ENCODE assay signal across 9 mouse cellular contexts in the genomic region with DNA sequence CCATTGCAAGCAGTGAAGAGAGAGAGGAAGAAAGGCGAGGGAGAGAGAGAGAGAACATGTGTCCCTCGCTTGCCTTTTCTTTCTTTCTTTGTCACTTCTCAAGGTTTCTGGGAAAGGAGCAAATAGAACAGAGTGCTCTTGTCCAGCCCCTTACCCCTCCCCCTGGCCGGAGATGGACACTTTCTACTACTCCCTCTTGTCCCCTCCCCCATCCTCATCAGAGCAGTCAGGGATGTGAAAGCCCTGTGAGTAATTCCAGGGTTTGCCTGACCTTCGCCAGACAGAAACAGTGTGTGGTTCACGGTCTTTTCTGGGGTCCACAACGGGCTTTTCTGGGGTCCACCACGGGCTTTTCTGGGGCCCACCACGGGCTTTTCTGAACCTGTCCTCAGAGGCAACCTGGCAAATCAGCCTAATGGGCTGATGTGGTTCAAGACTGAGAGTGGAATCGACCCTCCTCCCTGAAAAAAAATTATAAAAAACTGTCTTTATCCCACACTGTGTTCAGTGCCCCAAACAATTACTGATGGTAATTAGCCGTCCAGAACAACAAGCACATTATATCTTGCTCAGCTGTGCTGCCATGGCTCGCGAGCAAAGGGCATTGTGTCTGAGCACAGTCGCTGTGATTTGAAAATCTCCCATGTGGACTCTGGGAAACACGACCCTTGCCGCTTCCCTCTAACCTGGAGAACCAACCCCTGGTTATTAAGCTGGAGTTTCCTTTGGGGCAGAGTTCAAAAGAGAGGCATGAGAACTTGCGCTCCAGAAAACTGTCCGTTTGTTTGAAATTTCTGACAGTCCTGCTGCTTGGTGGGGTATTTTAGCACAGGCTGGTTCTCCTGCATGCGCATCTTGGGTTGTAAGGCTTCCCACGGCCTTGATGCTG.
DNase-seq lines count a peak whose midpoint lies in the region; ATAC-seq and TF ChIP-seq lines count a peak whose summit lies in the region.
"Had no signal": no experiment of that assay in that cellular context is flagged by ENCODE, and none has a peak within 500 bp of the region (broad histone marks: within the 10 kb centered on the region; RNA-seq: fewer than 3 reads in every experiment).

No protein-coding gene starts in this region.

- no peak for TF ChIP-seq EP300 in stomach, postnatal 0 days (optimal IDR thresholded peaks at IDR 0.05)

- H3K4me2 ChIP-seq in stomach, embryonic 14.5 days (replicated peaks; ENCODE audit: low read depth, low read length), result peak overlapping the region; percentile 8; the same call in 1 of the 2 replicates
- no peak overlapping the region for H3K4me2 ChIP-seq in stomach, postnatal 0 days (replicated peaks; ENCODE audit: low read depth)
- peak overlapping the region; percentile 38 for H3K4me2 ChIP-seq in forebrain, embryonic 14.5 days (ENCODE audit: low read length)
- H3K4me2 ChIP-seq in hindbrain, embryonic 14.5 days (replicated peaks), result peak overlapping the region; percentile 21
- no peak overlapping the region for H3K4me2 ChIP-seq in midbrain, postnatal 0 days (ENCODE audit: low read depth, low read length, poor library complexity, severe bottlenecking)

- intact Hi-C loops in left cerebral cortex, adult 2 months (cut with DNase I), result no loop called here

- H3K9ac ChIP-seq in stomach, embryonic 14.5 days (replicated peaks; ENCODE audit: low read depth, low read length), result no peak overlapping the region
- H3K9ac ChIP-seq in stomach, postnatal 0 days (ENCODE audit: low read length), result no peak overlapping the region
- 0 out of 2 replicates have a peak overlapping the region, but pooled peaks have one; percentile 29 for H3K9ac ChIP-seq in forebrain, embryonic 14.5 days (ENCODE audit: low read length)
- no peak overlapping the region for H3K9ac ChIP-seq in hindbrain, embryonic 14.5 days
- no peak overlapping the region for H3K9ac ChIP-seq in midbrain, postnatal 0 days (replicated peaks; ENCODE audit: low read length, poor library complexity, severe bottlenecking)

- H3K4me1 ChIP-seq in stomach, embryonic 14.5 days (ENCODE audit: control insufficient read depth, insufficient read depth, low read length), result 0 out of 2 replicates have a peak, but pooled peaks cover 4% of the 10 kb centered on the region
- H3K4me1 ChIP-seq in stomach, postnatal 0 days (replicated peaks; ENCODE audit: control insufficient read depth, insufficient read depth), result no peaks in the 10 kb centered on the region; the same call in 1 of the 2 replicates
- peaks cover 16% of the 10 kb centered on the region for H3K4me1 ChIP-seq in forebrain, embryonic 14.5 days (ENCODE audit: control insufficient read depth, insufficient read depth, low read length)
- peaks cover 14% of the 10 kb centered on the region for H3K4me1 ChIP-seq in hindbrain, embryonic 14.5 days (replicated peaks; ENCODE audit: control insufficient read depth, insufficient read depth, low read length)
- 0 out of 2 replicates have a peak, but pooled peaks cover 8% of the 10 kb centered on the region for H3K4me1 ChIP-seq in midbrain, postnatal 0 days (ENCODE audit: insufficient read depth, low read length)

- H3K4me3 ChIP-seq in stomach, embryonic 14.5 days (ENCODE audit: low read depth, low read length), result no peak overlapping the region
- no peak overlapping the region for H3K4me3 ChIP-seq in stomach, postnatal 0 days (ENCODE audit: low read depth, low read length)
- H3K4me3 ChIP-seq in forebrain, embryonic 14.5 days (ENCODE audit: low read depth, low read length), result no peak overlapping the region
- no peak overlapping the region for H3K4me3 ChIP-seq in hindbrain, embryonic 14.5 days (replicated peaks; ENCODE audit: low read length)
- H3K4me3 ChIP-seq in left cerebral cortex, adult 2 months, result no peak overlapping the region
- no peak overlapping the region for H3K4me3 ChIP-seq in midbrain, postnatal 0 days (ENCODE audit: low read depth, low read length)

- DNase-seq in stomach, postnatal 0 days (ENCODE audit: low spot score), result no peak
- peak; percentile 79 for DNase-seq in forebrain, embryonic 14.5 days (ENCODE audit: low spot score)
- DNase-seq in hindbrain, embryonic 14.5 days (ENCODE audit: low spot score), result no peak
- DNase-seq in left cerebral cortex, adult 2 months (ENCODE audit: extremely low spot score in 1 of 2, low spot score in 2 of 2), result peak in 1 of 2 experiments; percentile 32
- peak; percentile 70 for DNase-seq in midbrain, postnatal 0 days (ENCODE audit: low spot score)
- no peak for DNase-seq in spleen, postnatal 4 days (ENCODE audit: low spot score in 2 of 2)

- TF ChIP-seq CTCF in stomach, postnatal 0 days (IDR thresholded peaks at IDR 0.05; ENCODE audit: low read depth), result no peak
- TF ChIP-seq CTCF in left cerebral cortex, adult 2 months (IDR thresholded peaks at IDR 0.05), result no peak
- TF ChIP-seq CTCF in midbrain, postnatal 0 days (IDR thresholded peaks at IDR 0.05), result no peak

- 27% methylated on average over 19 of the region's 19 CpGs for WGBS in stomach, embryonic 14.5 days
- 39% methylated on average over 19 of the region's 19 CpGs for WGBS in stomach, postnatal 0 days
- 3% methylated on average over 19 of the region's 19 CpGs for WGBS in forebrain, embryonic 14.5 days
- 9% methylated on average over 19 of the region's 19 CpGs for WGBS in hindbrain, embryonic 14.5 days
- WGBS in midbrain, postnatal 0 days, result 16% methylated on average over 19 of the region's 19 CpGs

- H3K27me3 ChIP-seq in stomach, embryonic 14.5 days (ENCODE audit: control insufficient read depth, insufficient read depth, low read length), result no peaks in the 10 kb centered on the region
- no peaks in the 10 kb centered on the region for H3K27me3 ChIP-seq in stomach, postnatal 0 days (ENCODE audit: control insufficient read depth, insufficient read depth, low read length)
- H3K27me3 ChIP-seq in forebrain, embryonic 14.5 days (replicated peaks; ENCODE audit: control insufficient read depth, insufficient read depth, low read length), result no peaks in the 10 kb centered on the region
- H3K27me3 ChIP-seq in hindbrain, embryonic 14.5 days (ENCODE audit: control insufficient read depth, insufficient read depth, low read length), result no peaks in the 10 kb centered on the region
- no peaks in the 10 kb centered on the region for H3K27me3 ChIP-seq in midbrain, postnatal 0 days (ENCODE audit: insufficient read depth, low read length)
- H3K27me3 ChIP-seq: Patski had no signal

- peak overlapping the region; percentile 48; the same call in 1 of the 2 replicates for H3K27ac ChIP-seq in stomach, embryonic 14.5 days (ENCODE audit: low read length)
- no peak overlapping the region for H3K27ac ChIP-seq in stomach, postnatal 0 days (replicated peaks)
- H3K27ac ChIP-seq in forebrain, embryonic 14.5 days (ENCODE audit: low read depth, low read length), result peak overlapping the region; percentile 56
- H3K27ac ChIP-seq in hindbrain, embryonic 14.5 days, result peak overlapping the region; percentile 72
- peak overlapping the region; percentile 83 for H3K27ac ChIP-seq in left cerebral cortex, adult 2 months
- H3K27ac ChIP-seq in midbrain, postnatal 0 days (ENCODE audit: low read depth, low read length), result peak overlapping the region; percentile 19; the same call in 1 of the 2 replicates

- no peaks in the 10 kb centered on the region for H3K9me3 ChIP-seq in stomach, embryonic 14.5 days (ENCODE audit: control insufficient read depth, low read depth, low read length)
- H3K9me3 ChIP-seq in stomach, postnatal 0 days (ENCODE audit: control insufficient read depth, low read length), result no peaks in the 10 kb centered on the region
- H3K9me3 ChIP-seq in forebrain, embryonic 14.5 days (replicated peaks; ENCODE audit: control insufficient read depth, low read length), result no peaks in the 10 kb centered on the region
- H3K9me3 ChIP-seq in hindbrain, embryonic 14.5 days (ENCODE audit: control insufficient read depth, low read length), result no peaks in the 10 kb centered on the region
- H3K9me3 ChIP-seq in midbrain, postnatal 0 days (ENCODE audit: low read length), result no peaks in the 10 kb centered on the region

- ATAC-seq in stomach, embryonic 14.5 days (ENCODE audit: insufficient number of reproducible peaks, insufficient read depth, low FRiP score, low read depth), result peak; percentile 53; the same call in 1 of the 2 replicates
- ATAC-seq in stomach, postnatal 0 days (ENCODE audit: low FRiP score, low TSS enrichment), result no peak
- ATAC-seq in forebrain, embryonic 14.5 days, result peak; percentile 88
- peak; percentile 83 for ATAC-seq in hindbrain, embryonic 14.5 days (ENCODE audit: low FRiP score)
- ATAC-seq in midbrain, postnatal 0 days (ENCODE audit: low FRiP score), result peak; percentile 76
- ATAC-seq in erythroid progenitor cell, adult 5-6 weeks (replicated peaks; ENCODE audit: low FRiP score, poor library complexity, severe bottlenecking), result no peak
- ATAC-seq: Patski had no signal

- H3K36me3 ChIP-seq in stomach, embryonic 14.5 days (ENCODE audit: control insufficient read depth, insufficient read depth, low read length), result no peaks in the 10 kb centered on the region
- no peaks in the 10 kb centered on the region for H3K36me3 ChIP-seq in stomach, postnatal 0 days (ENCODE audit: control insufficient read depth, insufficient read depth, low read length)
- no peaks in the 10 kb centered on the region for H3K36me3 ChIP-seq in forebrain, embryonic 14.5 days (ENCODE audit: control insufficient read depth, insufficient read depth, low read length)
- H3K36me3 ChIP-seq in hindbrain, embryonic 14.5 days (replicated peaks; ENCODE audit: control insufficient read depth, insufficient read depth), result no peaks in the 10 kb centered on the region
- H3K36me3 ChIP-seq in midbrain, postnatal 0 days (ENCODE audit: insufficient read depth, low read length), result no peaks in the 10 kb centered on the region

Comparison
In these comparisons a context has a peak if more than half of its experiments do, and no peak if none do; other contexts are left out.
1. ATAC-seq: peak in stomach, embryonic 14.5 days (single experiment), forebrain, embryonic 14.5 days (single experiment), hindbrain, embryonic 14.5 days (single experiment) and midbrain, postnatal 0 days (single experiment); none in stomach, postnatal 0 days (single experiment) and erythroid progenitor cell, adult 5-6 weeks (single experiment).
2. H3K4me2 ChIP-seq: peak in stomach, embryonic 14.5 days (single experiment), forebrain, embryonic 14.5 days (single experiment) and hindbrain, embryonic 14.5 days (single experiment); none in stomach, postnatal 0 days (single experiment) and midbrain, postnatal 0 days (single experiment).
3. DNase-seq: peak in forebrain, embryonic 14.5 days (single experiment) and midbrain, postnatal 0 days (single experiment); none in stomach, postnatal 0 days (single experiment), hindbrain, embryonic 14.5 days (single experiment) and spleen, postnatal 4 days (0 of 2).